Mouse (Mus musculus): ENCODE data around the gene Timm17a.

DNA sequence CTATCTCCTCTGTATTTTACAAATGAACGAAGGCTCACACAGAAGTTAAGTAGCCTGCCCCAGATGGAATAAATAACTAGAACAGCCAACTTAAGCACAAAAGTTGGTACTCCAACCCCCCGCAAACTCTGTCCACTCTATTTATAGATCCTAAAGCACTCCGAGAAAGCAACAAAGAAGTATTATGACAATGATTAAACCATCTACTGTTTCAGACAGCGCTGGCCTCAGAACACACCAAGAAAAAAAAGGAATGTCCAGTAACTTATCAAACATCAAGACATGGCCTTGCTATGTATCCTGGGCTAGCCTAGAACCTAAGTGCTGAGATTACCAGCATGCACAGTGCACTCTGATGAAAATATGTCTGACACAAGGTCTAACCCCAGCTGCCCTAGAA, 1.4 kb downstream of the Timm17a start:
- TF ChIP-seq CTCF (IDR thresholded peaks at IDR 0.05; ENCODE audit: low read depth, low read length) = no peak
- no peak for TF ChIP-seq EP300 (IDR thresholded peaks at IDR 0.05; ENCODE audit: insufficient read depth, low read depth, low read length)
